Mouse (Mus musculus): ENCODE results near the gene Faah.

Faah gene

DNA sequence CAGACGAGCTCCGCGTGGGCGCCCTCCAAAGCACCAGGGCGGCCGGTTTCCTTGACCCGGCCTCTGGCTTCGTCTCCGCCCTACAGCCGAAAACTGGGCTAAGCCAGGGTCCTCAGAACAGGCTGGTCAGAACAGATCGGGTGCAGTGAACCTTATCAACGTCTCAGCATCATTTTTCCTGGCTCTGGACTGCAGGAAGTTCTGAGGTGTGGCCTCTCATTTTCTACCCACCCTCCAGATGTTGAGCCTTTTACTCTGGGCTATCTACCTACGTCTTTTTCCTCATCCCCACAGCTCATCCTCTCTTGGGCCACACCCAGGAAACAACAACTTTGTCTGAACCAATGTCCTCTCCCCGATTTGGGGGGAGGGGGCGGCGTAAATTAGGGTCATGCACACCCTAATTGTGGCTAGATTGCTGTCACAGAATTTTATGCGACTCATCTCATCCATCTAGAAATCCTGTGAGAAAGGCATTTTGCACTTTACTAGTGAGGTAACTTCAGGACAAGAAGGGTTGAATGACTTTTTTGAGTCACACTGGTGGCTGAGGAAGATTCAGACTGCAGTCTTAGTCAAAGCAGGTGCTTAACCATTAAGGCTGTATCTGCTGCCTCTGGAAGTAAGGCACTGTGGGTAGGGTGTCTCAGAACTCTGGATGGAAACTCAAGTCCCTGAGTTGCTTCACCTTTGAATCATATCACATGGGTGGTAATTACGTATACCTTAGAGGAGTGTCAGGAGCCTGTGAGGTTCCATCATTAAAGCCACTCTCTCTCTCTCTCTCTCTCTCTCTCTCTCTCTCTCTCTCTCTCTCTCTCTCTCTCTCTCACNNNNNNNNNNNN lies at the start of gene Faah:
Gene Faah (minus strand): TSS at position 25 of the 845 bp plus-strand sequence.
- no peak for DNase-seq (ENCODE audit: low spot score in 2 of 2)

DNA sequence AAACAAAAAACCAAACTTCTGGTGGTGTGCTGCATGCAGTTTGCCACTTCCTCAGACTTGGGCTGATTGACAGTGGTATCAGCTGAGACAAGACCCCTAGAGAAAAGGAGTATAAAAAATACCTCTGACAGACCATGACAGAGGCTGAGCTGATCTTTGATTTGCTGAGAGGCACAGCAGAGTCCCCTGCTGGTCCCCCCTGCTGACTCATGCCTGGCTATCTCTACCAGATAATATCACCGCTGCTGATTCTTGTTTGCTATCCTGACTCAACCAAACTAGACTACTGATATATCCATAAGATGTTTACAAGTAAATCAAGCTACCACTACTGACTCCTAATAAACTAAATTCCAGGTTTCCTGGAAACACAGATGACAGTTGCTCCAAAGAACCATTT lies 46.1 kb upstream of the Faah start:
- DNase-seq (ENCODE audit: low spot score in 2 of 2), result no peak

DNA sequence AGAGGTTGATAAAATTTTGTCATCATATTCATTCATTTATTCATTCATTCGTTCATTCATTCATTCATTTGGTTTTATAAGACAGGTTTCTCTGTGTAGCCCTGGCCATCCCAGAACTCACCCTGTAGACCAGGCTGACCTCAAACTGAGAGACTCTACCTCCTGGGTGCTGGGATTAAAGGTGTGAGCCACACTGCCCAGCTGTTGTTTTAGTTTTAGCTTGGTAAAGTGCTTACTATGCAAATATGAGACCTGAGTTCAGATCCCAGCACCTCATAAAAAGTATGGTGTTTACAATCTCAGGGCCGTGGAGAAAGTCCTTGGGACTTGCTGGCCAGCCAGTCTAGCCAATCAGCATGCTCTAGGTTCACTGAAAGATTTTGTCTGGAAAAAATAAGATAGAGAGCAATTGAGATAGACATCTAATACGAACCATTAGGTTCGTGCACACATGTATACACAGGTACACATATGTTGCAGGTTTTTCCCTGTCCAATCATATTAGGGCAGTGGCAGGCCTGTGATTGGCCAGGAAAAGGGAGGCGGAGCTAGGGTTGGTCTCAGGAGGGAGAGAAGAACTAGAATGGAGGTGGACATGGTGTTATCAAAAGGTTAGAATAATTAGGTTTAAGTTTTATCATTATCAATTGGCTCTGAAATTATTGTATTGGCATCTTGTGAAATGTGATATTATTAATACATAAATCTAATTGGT lies 41.4 kb upstream of the Faah start:
- no peak for DNase-seq (ENCODE audit: low spot score in 2 of 2)

DNA sequence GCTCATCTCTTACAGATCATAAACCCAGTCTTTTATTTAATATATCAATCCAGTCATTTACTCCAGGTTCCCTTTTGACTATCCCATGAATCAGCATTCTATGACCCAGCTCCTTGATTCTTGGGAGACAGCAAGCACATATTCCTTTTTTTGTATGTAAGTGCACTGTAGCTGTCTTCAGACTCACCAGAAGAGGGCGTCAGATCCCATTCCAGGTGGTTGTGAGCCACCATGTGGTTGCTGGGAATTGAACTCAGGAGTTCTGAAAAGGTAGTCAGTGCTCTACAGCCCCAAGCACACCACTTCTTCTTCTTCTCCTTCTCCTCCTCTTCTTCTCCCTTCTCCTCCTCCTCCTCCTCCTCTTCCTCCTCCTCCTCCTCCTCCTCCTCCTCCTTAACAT lies 39.8 kb upstream of the Faah start:
- no peak for DNase-seq (ENCODE audit: low spot score in 2 of 2)

DNA sequence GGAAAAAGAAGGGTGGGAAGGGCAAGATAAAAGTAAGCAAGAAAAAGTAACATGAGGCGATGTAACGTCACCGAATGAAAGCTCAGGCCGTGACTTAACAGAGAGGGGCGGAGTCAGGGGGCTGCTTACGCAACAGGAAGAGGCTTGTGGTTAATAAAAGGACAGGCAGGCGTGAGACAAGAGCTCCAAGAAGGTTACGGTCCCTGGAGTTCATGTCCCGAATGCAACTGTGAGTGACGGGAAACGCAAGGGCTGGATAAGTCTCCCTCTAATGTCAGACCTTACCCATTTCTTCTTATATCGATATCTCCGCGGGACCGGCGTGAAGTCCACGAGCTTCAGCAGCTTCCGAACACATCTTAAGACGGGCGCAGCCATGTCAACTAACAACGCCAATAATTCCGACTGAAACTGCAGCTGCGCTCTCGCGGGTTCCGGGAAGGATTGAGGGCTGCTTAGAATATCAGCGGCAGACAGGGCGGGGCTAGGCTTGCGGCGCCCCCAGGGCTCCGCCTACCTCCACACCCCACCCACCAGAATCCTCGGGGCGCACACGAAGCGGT lies 35.8 kb upstream of the Faah start, which contains the start of gene Nsun4:
Gene Nsun4 (minus strand): TSS at position 478 of the 563 bp plus-strand sequence.
- DNase-seq (ENCODE audit: low spot score in 2 of 2), result peak; percentile 76 to 80

DNA sequence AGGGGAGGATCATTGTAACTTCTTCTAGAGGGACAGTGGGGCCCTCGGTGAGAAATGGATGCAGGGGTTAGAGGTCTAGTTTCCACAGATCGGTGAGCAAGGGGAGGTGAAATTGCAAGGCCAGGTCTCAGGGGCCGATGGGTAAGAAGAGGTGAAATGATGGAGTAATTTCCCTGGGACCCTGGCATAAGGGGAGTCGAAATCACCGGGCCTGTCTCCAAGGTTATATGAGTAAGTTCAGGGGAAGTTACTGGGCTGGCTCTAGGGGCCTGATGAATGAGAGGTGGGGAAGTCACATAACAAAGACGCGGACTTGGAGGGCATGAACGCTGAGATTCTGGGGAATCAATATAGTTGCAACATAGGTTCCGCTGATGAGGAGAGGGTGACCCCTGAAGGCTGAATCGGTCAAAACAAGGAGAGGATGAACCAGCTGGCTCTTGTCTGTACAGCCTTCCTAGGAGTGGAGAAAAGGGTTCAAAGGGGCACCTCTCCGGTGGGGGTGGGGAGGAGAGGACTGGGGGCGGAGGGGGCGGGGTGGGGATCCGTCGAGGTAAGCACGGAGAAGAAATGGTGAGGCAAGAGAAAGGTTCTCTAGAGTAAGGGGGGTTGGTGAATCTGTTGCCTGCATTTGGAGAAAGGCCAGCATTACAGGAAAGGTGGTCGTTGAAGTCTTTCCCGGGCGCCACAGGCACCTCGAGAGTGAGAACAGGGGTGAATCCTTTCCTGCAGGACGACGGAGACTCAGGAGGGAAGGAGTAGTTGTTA lies 35.0 kb upstream of the Faah start:
- peak in 1 of 2 experiments; percentile 15 for DNase-seq (ENCODE audit: low spot score in 2 of 2)

DNA sequence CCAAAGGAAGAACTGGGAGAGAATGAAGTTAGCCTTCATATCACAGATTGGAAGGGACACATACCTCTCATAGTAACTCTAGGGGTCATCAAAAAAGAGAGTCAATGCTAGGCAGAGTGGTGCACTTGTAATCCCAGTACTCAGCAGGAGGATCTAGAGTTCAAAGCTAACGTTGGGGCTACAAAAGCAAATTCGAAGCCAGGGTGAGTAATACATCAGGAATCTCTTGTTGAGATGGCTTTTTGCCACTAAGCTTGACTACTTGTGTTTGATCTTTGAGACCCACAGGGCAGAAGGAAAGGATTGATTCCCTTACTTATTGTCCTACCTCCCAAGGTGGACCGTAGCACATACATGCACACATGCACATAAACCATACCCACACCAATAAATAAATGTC lies 31.5 kb upstream of the Faah start:
- no peak for DNase-seq (ENCODE audit: low spot score in 2 of 2)

DNA sequence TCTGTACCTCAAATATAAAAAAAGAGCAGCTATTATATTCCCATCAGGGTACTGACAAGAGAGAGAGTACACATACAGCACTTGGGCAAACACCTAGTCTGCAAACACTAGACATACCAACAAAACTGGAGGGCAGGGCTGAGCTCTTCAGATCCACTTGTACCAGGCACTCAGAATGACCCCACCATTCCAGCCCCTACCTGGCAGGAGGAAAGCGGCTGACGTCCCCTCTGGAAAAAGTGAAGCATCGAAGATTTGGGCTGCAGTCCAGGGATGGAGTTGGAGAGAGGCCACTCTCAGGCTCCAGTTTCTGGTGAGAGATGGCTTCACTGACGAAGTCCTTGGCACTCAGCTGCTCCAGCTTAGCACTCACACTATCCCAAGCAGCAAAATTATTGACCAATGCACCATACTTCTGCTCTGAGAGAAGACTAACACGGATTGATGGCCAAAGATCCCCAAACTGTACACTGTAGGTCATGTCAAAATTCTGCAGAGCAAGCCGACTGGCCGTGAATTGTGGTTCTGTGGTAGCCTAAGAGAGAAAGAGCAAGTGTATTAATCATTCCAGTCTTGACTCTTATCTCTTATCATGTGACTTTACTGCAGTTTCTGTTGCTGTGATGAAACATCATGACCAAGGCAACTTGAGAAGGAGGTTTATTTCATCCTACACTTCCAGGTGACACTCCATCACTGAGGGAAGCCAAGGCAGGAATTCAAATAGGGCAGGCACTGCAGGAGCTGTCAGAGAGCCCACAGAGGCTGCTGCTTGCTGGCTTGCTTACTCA lies 30.6 kb upstream of the Faah start:
- DNase-seq (ENCODE audit: low spot score in 2 of 2), result no peak

DNA sequence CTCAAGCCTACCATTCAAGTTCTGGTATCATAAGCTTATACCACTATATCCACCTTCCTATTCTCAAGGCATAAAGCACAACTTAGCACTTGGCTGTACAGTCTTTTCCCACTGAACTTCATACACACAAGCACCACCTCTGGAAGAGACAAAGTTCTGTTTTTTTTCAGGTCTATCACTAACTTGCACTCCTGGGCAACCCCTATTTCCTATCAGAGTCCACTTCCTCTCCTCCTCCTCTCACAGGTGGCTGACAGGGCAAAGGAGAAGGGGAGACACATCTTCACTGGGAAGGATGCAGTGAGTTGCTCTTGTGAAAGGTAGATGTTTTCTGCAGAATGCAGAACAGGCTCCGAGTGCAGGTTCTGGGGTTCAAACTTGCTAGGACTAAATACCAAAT lies 30.0 kb upstream of the Faah start:
- DNase-seq (ENCODE audit: low spot score in 2 of 2), result no peak

DNA sequence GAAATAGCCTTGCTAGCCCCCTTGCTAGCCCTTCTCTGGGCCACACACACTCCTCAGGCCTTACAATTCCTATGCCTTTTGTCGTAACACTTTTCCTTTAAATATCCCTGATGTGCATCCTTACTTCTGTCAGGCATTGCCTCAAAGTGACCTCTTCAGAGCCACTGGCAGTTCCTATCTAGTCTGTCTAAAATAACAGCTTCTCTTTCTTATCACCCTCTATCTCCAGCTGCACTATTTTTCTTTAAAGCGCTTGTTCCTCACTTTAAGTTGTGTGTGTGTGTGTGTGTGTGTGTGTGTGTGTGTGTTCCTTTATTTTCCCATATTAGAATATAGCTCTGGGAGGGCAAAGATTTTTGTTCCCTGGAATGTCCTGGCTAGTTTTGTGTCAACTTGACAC lies 28.9 kb upstream of the Faah start:
- DNase-seq (ENCODE audit: low spot score in 2 of 2), result no peak

DNA sequence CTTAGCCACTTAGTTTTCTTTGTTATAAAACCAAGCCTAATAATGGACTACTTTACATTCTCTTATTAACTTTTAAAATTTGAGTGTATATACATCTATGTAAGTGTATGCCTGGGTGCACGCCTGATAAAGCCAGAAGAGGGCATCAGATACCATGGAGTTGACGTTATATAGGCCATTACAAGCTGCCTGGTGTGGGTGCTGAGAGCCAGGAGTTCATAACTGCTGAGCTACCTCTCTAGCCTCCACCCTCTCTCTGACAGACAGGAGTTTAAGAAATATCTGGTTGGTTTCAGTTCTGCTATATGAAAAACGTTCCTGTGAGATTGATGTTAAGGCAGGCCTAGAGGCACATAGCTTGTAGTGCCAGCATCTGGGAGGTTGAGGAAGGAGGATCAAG lies 24.5 kb upstream of the Faah start:
- DNase-seq (ENCODE audit: low spot score in 2 of 2), result no peak

DNA sequence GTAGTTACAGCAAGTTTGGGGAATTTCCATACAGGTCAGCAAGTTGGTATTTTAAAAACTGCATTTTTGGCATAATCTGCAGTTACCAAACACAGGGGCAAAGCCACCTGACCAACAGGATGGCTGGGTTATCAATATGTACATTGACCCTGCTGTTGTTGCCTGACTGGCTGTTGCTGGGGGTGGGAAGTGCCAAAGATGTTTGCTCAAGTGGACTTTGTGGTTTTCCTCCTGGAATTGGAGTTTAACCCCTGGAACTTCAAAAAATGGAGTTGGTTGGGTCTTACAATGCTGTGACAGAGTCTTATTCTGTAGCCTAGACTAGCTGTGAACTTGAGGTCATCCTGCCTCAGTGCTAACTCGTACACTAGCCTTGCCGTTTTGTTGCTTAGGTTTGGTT lies 22.7 kb upstream of the Faah start:
- DNase-seq (ENCODE audit: low spot score in 2 of 2), result no peak

DNA sequence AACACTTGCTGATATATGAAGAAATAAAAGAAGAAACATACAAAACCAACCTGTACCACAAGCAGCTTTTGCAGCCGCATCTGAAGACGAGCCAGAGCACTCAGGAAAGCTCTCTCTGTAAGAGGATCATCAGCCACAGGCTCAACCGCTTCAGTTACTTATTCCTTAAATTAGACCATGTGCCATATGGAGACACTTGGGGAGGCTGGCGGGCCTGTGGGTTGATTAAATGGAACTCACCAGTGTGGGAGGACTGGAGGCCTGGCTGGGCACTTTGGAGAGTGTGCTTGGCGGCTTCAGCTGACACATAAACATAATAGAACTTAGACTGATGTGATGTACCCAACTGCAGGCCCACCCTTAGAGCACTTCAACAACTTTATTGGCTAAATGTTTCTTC lies 15.6 kb upstream of the Faah start:
- DNase-seq (ENCODE audit: low spot score in 2 of 2), result no peak

DNA sequence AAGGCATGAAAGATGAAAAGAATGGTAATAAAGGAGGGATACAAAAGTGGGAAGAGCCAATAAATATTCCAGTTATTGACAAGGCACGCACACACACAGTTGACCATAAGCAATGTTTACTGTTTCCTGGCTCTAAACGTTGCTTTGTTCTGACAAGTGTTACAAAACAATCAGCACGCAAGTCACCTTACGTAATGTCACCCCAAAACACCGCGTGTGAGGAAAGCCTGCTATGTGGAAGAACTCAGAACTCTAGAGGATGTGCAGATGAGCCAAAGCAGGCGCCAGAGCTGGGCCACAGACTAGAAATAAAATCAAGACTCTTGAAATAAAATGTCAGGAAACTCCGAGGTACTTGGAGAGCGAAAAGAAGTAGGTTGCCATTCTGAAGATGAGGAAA lies 15.2 kb upstream of the Faah start:
- no peak for DNase-seq (ENCODE audit: low spot score in 2 of 2)

DNA sequence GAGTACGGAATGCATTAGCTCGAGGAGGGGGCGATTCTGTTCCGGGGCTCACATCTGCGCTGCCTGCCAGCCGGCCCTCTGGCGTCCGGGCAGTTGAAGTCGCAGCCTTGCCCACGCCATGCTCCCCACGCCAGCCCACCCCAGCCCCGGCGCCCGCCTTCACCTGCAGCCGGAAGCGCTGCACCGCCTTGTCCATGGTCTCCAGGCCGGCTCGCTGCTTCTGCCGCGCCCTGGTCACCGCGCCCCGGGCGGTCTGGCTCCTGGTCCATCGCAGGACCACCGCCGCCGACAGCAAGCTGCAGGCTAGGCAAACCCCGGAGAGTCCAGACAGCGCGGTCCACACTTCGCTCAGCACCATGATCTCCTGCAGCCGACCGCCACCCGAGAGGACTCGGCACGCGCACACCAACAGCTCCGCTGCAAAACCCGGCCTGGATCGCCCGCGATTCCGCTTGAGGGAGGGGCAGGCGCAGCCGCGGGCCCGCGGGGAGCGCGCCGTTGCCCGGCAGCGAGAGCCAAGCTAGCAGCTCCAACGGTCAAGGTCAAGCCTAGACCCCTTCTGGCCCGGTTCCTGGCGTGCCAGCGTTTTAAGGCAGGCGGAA lies 325 bp downstream of the Faah start:
- peak; percentile 22 to 29 for DNase-seq (ENCODE audit: low spot score in 2 of 2)

DNA sequence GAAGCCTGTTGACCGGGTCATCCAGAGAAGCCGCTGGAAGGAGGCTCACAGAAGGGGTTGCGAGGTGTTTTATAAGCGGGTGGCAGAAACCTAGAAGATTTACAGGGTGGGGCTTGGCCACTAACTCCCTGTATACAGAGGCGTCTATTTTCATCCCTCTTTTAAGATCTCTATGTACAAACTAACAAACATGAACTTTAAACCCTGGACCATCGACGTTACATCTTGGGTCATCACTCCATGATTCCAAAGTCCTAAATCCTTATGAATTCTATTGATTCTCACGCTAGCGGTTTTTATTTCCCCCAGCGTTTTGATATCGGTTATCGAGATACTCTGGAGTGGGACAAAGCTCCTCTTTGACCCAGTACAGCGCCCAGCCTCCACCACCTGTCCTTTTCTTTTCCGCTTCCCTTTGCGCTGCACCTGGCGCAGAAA lies 845 bp downstream of the Faah start:
- DNase-seq (ENCODE audit: low spot score in 2 of 2), result no peak

DNA sequence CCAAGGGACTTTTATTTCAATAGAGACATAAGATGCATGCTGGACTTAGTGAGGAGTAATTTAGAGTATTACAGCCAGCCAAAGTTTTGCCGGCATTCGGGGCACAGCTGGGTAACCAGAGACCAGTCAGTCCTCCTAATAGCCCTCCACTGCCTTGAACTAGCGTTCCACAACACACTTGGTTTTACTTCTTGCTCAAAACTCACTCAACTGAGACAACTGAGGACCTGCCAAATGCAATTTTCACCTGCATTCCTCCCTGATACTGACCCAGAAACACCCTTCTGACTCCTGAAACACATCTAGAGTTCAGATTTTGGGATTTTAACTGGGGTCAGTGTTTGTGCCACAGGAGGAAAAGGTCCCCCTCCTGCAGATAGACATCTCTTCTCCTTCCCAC lies 1.3 kb downstream of the Faah start:
- no peak for DNase-seq (ENCODE audit: low spot score in 2 of 2)

DNA sequence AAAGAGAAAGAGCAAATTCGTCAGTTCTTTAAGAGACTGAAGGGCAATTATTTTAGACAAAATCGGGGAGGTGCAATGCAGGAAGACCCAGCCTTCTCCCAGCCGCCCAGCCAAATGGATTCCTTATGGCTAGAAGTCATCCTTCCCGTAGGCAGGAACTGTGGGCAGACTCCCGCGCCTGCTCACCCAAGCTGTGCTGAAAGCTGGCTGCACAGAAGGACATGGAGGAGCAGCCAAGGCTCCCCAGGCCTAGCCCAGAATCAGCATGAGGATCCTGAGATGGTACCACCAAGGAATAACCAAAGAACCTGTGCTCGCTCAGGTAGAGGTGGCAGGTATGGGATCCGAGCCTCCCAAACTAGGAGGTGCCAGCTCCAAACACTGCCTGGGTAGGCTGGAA lies 1.7 kb downstream of the Faah start:
- DNase-seq (ENCODE audit: low spot score in 2 of 2), result no peak

DNA sequence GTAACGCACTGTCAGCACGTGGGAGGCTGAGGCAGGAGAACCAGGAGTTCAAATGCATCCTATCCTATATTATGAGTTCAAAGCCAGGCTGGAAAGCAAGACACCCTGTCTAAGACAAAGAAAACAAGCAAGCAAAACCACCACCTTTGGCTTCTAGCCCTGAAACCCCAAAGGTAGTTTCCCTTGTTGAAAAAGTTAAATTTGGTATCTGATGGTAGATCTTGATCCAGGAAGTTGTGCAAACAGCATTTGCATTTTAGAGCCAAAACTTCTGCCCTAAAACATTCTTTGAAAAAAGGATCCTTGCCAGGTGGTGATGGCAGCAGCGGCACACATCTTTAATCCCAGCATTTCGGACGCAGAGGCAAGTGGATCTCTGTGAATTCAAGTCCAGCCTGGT lies 2.2 kb downstream of the Faah start:
- DNase-seq (ENCODE audit: low spot score in 2 of 2), result no peak

DNA sequence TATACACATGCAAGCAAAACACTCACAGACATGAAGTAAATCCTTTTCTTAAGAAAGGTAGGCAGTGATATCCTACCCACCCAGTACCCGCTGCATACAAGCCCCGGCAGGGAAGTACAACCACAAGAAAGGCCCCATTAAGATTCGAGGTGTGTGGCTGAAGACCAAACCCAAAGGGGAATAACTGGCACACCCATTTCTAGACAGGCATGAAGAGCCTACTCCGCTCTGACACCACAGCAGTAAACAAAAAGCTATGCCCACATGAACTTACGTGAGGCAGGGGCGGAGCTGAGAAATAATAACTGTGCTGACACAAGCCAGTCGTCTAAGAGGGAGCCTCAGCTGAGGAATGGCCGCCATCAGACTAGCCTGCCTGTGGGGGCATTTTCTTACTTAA lies 7.5 kb downstream of the Faah start:
- DNase-seq (ENCODE audit: low spot score in 2 of 2), result no peak

DNA sequence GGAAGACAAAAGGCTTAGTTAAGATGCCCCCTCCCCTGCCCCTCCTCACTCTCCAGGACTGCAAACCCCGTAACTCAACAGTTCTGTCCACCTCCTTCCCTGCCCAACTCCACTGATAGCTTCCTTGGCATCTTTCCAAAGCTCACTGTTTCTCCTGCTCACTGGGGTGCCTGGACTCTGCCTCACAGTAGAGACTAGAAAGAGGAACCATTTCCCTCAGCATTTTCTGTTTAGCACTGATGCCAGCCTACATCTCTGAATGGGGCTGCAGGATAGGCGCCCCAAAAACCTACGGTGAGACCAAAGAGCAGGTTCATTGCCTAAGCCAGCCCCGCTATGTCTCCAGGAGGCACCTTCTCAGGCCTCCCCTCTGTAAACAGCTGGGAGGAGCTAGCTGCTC lies 16.5 kb downstream of the Faah start:
- DNase-seq (ENCODE audit: low spot score in 2 of 2), result no peak
